Mouse (Mus musculus): ENCODE results near the gene Coq8b.
A peak's percentile ranks its signal among the peaks of the same experiment; 100 is the strongest.

DNA sequence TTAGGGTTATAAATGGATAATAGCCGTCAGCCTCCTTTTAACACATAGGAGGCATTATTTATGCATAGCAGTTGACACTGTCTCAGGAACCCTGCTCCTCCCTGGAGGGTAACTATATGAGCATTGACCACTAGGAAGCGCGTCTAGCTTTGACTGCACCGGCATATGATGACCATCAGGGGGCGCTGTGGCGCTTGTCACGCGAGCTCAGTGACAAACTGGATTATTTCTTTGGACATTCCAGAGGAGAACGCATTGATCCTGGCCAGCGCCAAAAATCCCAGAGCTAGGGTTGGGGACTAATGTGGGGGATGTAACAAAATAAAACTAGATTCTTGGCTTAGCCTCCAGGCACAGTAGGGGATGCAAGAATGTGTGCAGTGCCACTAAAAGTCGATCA is 69.3 kb downstream of the Coq8b start:
- peak; percentile 18 for TF ChIP-seq CTCF (IDR thresholded peaks at IDR 0.05; ENCODE audit: control insufficient read depth, insufficient read depth, insufficient read length)
- no peak for TF ChIP-seq MYOG (IDR thresholded peaks at IDR 0.05; ENCODE audit: control insufficient read depth, extremely low read depth, insufficient read length)

Data from C2C12 (cell line).